Mouse (Mus musculus) spleen, postnatal 4 days (tissue): ENCODE results near the gene Duox1.
"Not testable (repeated sequence)": the region's sequence is repeated elsewhere in the genome, so short reads cannot be mapped to it uniquely, and the experiment has no call there.

Source experiments
- DNase-seq, 2 experiments: peaks; one replicate each; pipeline ENCODE4 v3.0.0; 2022; ENCODE audit warnings: low spot score in 2 of 2

Duox1 gene

DNA sequence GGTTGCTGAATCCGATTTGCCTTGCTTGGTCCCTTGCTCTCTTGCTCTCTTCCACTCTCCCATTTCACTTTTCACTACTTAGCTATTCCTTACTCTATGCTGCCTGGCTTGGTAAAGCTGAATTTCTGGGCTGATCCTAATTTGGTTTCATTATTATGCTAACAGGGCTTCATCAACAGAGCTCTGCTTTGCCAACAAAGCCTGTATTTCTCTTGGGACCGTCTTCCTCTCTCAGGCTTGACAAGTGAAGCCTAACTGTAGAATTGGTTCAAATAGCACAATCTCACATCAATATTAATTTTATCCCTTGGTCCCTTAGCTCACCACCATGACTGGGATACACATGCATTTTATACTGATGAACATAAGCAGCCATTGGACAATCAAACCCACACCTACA is 3.9 kb upstream of the Duox1 start:
- DNase-seq, result no peak

GRCm38 (mm10) chr2:122312722-122313417 is 2.6 kb upstream of the Duox1 start:
- peak; percentile 43 to 86 for DNase-seq

GRCm38 (mm10) chr2:122313536-122313935 is 1.9 kb upstream of the Duox1 start, which contains the start of gene Duoxa1:
Gene Duoxa1, minus strand, starts transcription at chr2:122313730.
- no peak for DNase-seq

DNA sequence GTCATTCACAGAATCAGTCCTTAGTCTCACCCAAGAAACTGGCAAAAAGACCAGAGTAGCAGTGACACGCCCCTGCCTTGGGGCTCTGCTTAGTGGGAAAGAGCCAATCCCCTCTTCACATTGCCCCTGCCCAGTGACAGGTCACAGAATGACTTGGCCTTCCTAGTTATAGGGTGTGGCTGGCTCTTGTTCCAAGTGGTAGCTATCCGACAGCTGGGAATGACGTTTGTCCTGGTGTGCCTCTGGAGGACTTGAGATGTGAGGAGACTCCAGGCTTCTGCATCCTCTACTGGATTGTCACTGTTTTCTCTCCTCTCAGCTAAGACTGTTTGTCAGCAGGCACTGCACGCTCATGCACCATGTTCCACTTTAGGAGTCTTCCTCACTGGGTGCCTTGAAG is 1.9 kb downstream of the Duox1 start:
- DNase-seq, result no peak

GRCm38 (mm10) chr2:122323960-122324359 is 8.5 kb downstream of the Duox1 start:
- no peak for DNase-seq

- no peak for DNase-seq
Measured at GRCm38 (mm10) chr2:122324586-122324985, 9.1 kb downstream of the Duox1 start.

- DNase-seq, result no peak
Measured at GRCm38 (mm10) chr2:122325361-122325760, 9.9 kb downstream of the Duox1 start.

- no peak for DNase-seq
Measured at GRCm38 (mm10) chr2:122327986-122328385, 12.5 kb downstream of the Duox1 start.

DNA sequence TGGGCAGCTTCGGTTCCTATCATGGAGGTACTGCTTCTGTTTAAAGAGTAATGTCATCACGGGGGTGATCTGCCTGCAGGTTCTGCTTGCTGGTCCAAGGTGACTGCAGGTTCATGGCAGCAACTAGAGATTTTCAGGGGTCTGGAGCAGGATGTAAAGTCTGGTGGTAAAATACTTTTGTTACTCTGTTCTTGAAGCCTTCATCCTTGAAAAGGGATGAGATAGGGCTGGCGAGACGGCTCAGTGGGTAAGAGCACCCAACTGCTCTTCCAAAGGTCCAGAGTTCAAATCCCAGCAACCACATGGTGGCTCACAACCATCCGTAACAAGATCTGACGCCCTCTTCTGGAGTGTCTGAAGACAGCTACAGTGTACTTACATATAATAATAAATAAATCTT is 14.8 kb downstream of the Duox1 start:
- DNase-seq, result not testable (repeated sequence)

- no peak for DNase-seq
Measured at GRCm38 (mm10) chr2:122332222-122332621, 16.8 kb downstream of the Duox1 start.

DNA sequence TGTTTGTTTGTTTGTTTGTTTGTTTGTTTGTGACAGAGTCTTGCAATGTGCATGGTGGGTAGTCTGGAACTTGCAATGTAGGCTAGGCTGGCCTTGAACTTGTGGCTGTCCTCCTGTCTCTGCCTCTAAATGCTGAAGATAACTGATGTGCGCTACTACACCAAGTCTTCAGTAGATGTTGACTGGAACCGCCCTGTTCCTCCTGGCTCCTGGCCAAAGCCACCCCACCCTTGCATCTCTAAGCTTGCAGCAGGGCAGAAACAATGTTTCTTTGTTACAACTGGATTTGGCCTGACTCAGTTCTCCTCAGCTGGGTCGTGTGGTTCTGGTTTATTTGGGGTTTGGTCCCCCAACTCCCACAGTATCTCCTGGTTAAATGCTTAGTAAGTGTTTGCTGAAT is 18.7 kb downstream of the Duox1 start:
- DNase-seq, result peak in 1 of 2 experiments; percentile 34

GRCm38 (mm10) chr2:122337291-122337690 is 21.8 kb downstream of the Duox1 start:
- DNase-seq, result no peak

- no peak for DNase-seq
Measured at GRCm38 (mm10) chr2:122345106-122345893, 29.8 kb downstream of the Duox1 start.

GRCm38 (mm10) chr2:122346164-122346563 is 30.7 kb downstream of the Duox1 start:
- not testable (repeated sequence) for DNase-seq

GRCm38 (mm10) chr2:122347257-122347656 is 31.8 kb downstream of the Duox1 start:
- no peak for DNase-seq

GRCm38 (mm10) chr2:122348531-122349131 is 33.2 kb downstream of the Duox1 start:
- peak; percentile 84 to 95 for DNase-seq

DNA sequence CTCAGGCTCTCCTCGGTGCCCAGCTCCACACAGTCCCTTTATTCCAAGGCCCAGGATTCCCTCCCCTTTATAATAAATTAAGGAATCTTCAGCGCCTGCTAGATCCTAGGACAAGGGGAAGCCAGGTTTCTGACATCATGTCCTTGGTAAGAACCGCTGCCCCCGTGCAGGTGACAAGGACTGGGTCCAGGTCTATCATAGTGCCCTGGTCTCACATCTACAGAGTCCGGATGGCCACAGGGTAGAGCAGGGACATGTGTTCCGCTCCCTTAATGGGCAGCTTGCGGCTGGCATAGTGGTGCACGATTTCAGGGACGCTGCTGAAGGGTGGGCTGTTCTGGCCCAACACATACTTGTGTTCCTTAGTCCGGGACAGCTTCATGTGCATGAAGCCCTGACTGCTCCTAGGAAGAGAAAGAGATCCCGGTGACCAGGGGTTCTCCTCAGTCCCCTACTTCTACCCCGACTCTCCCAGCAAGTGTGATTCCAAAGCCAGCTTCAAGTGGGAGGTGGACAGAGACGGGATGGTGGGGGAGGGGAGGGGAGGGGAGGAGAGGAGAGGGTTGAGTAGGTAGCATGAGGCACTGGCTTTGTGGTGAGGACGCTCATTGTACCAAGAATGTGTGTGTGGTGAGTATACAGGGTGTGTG is 33.8 kb downstream of the Duox1 start:
- peak; percentile 37 to 74 for DNase-seq

- no peak for DNase-seq
Measured at GRCm38 (mm10) chr2:122351156-122351930, 35.9 kb downstream of the Duox1 start.

- no peak for DNase-seq
Measured at GRCm38 (mm10) chr2:122351931-122352329, 36.5 kb downstream of the Duox1 start.

GRCm38 (mm10) chr2:122352992-122353391 is 37.5 kb downstream of the Duox1 start:
- no peak for DNase-seq

DNA sequence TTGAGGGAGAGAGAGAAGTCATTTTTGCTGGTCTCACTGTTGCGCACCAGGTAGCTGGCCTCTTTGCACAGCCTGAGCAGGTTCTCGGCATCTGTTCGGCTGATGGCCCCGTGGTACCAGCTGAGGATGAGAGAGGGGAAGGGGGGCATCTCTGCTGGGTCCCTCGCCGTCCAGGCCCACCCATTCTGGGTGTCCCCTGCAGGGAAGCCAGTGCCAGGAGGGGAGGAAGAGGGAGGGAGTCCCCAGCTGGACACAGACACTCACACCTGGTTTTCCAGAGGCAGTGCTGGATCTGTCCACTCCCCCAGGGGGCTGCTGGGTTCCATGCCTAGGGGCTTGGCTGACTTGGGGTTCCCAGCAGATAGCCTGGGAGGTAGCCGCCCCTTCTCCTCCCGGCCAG is 38.3 kb downstream of the Duox1 start:
- DNase-seq, result no peak
